ENCODE assay signal across 9 mouse cellular contexts in the genomic region with DNA sequence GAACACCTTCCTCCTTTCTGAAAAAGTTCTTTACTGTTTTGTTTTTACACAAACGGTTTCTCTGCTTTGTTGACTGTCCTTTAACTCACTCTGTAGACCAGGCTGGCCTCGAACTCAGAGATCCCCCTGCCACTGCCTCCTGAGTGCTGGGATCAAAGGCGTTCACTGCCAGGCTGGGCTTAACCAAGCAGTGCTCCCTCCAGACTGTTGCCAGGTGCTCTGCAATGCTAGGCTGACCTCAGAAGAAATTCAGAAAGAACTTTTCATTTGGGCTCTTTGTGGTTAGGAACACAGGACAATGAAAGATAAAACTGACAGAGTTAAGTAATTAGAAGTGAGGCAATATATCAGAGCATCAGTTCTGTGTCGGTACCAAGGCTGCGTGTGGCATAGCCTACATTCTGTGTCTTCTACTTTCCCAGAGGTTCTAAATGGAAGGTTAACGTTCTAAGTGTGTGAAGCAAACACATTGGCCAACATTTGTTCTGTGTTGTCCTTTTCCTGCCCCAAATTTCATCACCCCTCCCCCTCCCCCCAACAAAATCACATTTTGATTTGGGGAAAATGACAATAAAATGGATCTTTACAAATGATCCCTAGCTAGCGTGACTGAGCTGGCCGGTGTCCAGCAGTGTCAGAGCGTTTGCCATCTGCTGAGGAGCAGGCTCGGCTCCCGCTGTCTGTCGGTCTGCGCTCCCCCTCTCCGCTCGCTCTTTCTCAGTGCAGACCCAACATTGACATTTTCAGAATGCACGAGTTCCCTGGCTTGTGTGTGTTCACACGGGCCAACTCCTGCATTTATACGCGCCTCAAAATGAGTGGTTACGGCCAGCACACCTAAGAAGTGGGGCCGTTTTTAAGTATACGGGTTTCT. TPM values are rescaled to one million over a fixed set of nuclear protein-coding genes. Genes with fewer than 3 reads are reported as not detected.
A peak's percentile ranks its signal among the peaks of the same experiment; 100 is the strongest.
DNase-seq lines count a peak whose midpoint lies in the region; ATAC-seq and TF ChIP-seq lines count a peak whose summit lies in the region.
"Had no signal": no experiment of that assay in that cellular context is flagged by ENCODE, and none has a peak within 500 bp of the region (broad histone marks: within the 10 kb centered on the region; RNA-seq: fewer than 3 reads in every experiment).

No protein-coding gene starts in this region.

- H3K4me2 ChIP-seq in forebrain, postnatal 0 days (ENCODE audit: low read depth): peak overlapping the region; percentile 54
- peak overlapping the region; percentile 11; the same call in 1 of the 2 replicates for H3K4me2 ChIP-seq in intestine, embryonic 16.5 days (ENCODE audit: low read depth, low read length)

- no peaks in the 10 kb centered on the region for H3K27me3 ChIP-seq in forebrain, postnatal 0 days (ENCODE audit: insufficient read depth, low read length)
- no peaks in the 10 kb centered on the region for H3K27me3 ChIP-seq in intestine, embryonic 16.5 days (replicated peaks; ENCODE audit: control insufficient read depth, insufficient read depth, low read length)

- H3K9ac ChIP-seq in forebrain, postnatal 0 days: peak overlapping the region; percentile 35
- no peak overlapping the region for H3K9ac ChIP-seq in intestine, embryonic 16.5 days (ENCODE audit: low read depth, low read length)

- no peak for DNase-seq in left cerebral cortex, adult 2 months (ENCODE audit: extremely low spot score in 1 of 2, low spot score in 2 of 2)
- no peak for DNase-seq in left cerebral cortex, adult 8-10 months (ENCODE audit: low spot score in 2 of 2)
- DNase-seq in brain, adult 2 months (ENCODE audit: low read depth, low spot score): peak; percentile 91
- peak; percentile 74 for DNase-seq in forebrain, postnatal 0 days
- peak; percentile 51 for DNase-seq in lung, postnatal 10 days
- no peak for DNase-seq in spleen, postnatal 14 days (ENCODE audit: low spot score in 2 of 2)

- peak; percentile 68 for ATAC-seq in forebrain, postnatal 0 days
- ATAC-seq in intestine, embryonic 16.5 days: peak; percentile 7; the same call in 1 of the 2 replicates
- ATAC-seq in inflammation-experienced regulatory T-cells, adult 6 months: no peak

- H3K4me1 ChIP-seq in forebrain, postnatal 0 days (ENCODE audit: insufficient read depth): 0 out of 2 replicates have a peak, but pooled peaks cover 4% of the 10 kb centered on the region
- peaks cover 7% of the 10 kb centered on the region for H3K4me1 ChIP-seq in intestine, embryonic 16.5 days (ENCODE audit: control insufficient read depth, insufficient read depth, low read length)

- no peak for TF ChIP-seq CTCF in left cerebral cortex, adult 2 months (IDR thresholded peaks at IDR 0.05)
- no peak for TF ChIP-seq CTCF in forebrain, postnatal 0 days (IDR thresholded peaks at IDR 0.05; ENCODE audit: low read depth)

- peak overlapping the region; percentile 87 for H3K27ac ChIP-seq in left cerebral cortex, adult 2 months
- H3K27ac ChIP-seq in forebrain, postnatal 0 days (ENCODE audit: low read depth, low read length): peak overlapping the region; percentile 64
- no peak overlapping the region for H3K27ac ChIP-seq in intestine, embryonic 16.5 days (ENCODE audit: low read length)

- H3K9me3 ChIP-seq in forebrain, postnatal 0 days (ENCODE audit: low read length): no peaks in the 10 kb centered on the region
- H3K9me3 ChIP-seq in intestine, embryonic 16.5 days (ENCODE audit: control insufficient read depth, low read length): no peaks in the 10 kb centered on the region
- H3K9me3 ChIP-seq: G1E had no signal

- 20% methylated on average over 22 of the region's 22 CpGs for WGBS in forebrain, postnatal 0 days
- 49% methylated on average over 22 of the region's 22 CpGs for WGBS in intestine, embryonic 16.5 days

- H3K4me3 ChIP-seq in left cerebral cortex, adult 2 months: 0 out of 2 replicates have a peak overlapping the region, but pooled peaks have one; percentile 3
- H3K4me3 ChIP-seq in forebrain, postnatal 0 days (ENCODE audit: low read depth, low read length): peak overlapping the region; percentile 18; the same call in 1 of the 2 replicates
- 0 out of 2 replicates have a peak overlapping the region, but pooled peaks have one; percentile 17 for H3K4me3 ChIP-seq in intestine, embryonic 16.5 days (ENCODE audit: low read length)

- H3K36me3 ChIP-seq in forebrain, postnatal 0 days (ENCODE audit: insufficient read depth): no peaks in the 10 kb centered on the region
- peaks cover 2% of the 10 kb centered on the region; the same call in 1 of the 2 replicates for H3K36me3 ChIP-seq in intestine, embryonic 16.5 days (ENCODE audit: control insufficient read depth, insufficient read depth, low read length)

- intact Hi-C loops in left cerebral cortex, adult 2 months (cut with DNase I): no loop called here

RNA-seq across cellular contexts. Expression of a gene that starts 12.2 kb away (rescaled TPM):
- total RNA-seq in left cerebral cortex, adult 2 months (2021): not detected
- total RNA-seq in left cerebral cortex, adult 8-10 months (2022): not detected
- total RNA-seq in forebrain, postnatal 0 days (2014; rRNA removed): not detected in 2 replicates
- not detected in 2 replicates for polyA plus RNA-seq in forebrain, postnatal 0 days (2015; fragmentation: Nextera tagmentation; extraction: Ambion mirVana)
- not detected in 2 replicates for polyA plus RNA-seq in intestine, embryonic 16.5 days (2015; fragmentation: Nextera tagmentation; extraction: Ambion mirVana)
- not detected for polyA plus RNA-seq in inflammation-experienced regulatory T-cells, adult 6 months (2017; shearing (Covaris generic))
- polyA plus RNA-seq: G1E had no signal

RNA-seq across cellular contexts. Expression of a gene that starts 31.0 kb away (rescaled TPM):
- total RNA-seq in left cerebral cortex, adult 2 months (2021): 10 to 100 TPM; 35.1 to 35.8 TPM
- total RNA-seq in left cerebral cortex, adult 8-10 months (2022): 10 to 100 TPM; 33.2 to 38.1 (median 36.3) TPM
- total RNA-seq in forebrain, postnatal 0 days (2014; rRNA removed): 13.9 and 15.5 TPM in 2 replicates
- polyA plus RNA-seq in forebrain, postnatal 0 days (2015; fragmentation: Nextera tagmentation; extraction: Ambion mirVana): 33.9 and 39.3 TPM in 2 replicates
- 36.3 and 40.5 TPM in 2 replicates for polyA plus RNA-seq in intestine, embryonic 16.5 days (2015; fragmentation: Nextera tagmentation; extraction: Ambion mirVana)
- 10 to 100 TPM; 30.1 to 38.6 (median 34.9) TPM for polyA plus RNA-seq in inflammation-experienced regulatory T-cells, adult 6 months (2017; shearing (Covaris generic))

RNA-seq across cellular contexts. Expression of a gene that starts 49.1 kb away (rescaled TPM):
- total RNA-seq in left cerebral cortex, adult 2 months (2021): 10 to 100 TPM; 85.3 to 89.6 TPM
- 10 to 100 TPM; 81.4 to 89.0 (median 87.7) TPM for total RNA-seq in left cerebral cortex, adult 8-10 months (2022)
- total RNA-seq in forebrain, postnatal 0 days (2014; rRNA removed): 37.0 and 48.4 TPM in 2 replicates
- polyA plus RNA-seq in forebrain, postnatal 0 days (2015; fragmentation: Nextera tagmentation; extraction: Ambion mirVana): 42.2 and 48.9 TPM in 2 replicates
- 10.3 and 12.9 TPM in 2 replicates for polyA plus RNA-seq in intestine, embryonic 16.5 days (2015; fragmentation: Nextera tagmentation; extraction: Ambion mirVana)
- polyA plus RNA-seq in inflammation-experienced regulatory T-cells, adult 6 months (2017; shearing (Covaris generic)): 1 to 10 TPM; 4.3 to 5.9 (median 4.6) TPM

Comparison
In these comparisons a context has a peak if more than half of its experiments do, and no peak if none do; other contexts are left out.
1. DNase-seq: peak in brain, adult 2 months (single experiment), forebrain, postnatal 0 days (single experiment) and lung, postnatal 10 days (single experiment); none in left cerebral cortex, adult 2 months (0 of 2), left cerebral cortex, adult 8-10 months (0 of 2) and spleen, postnatal 14 days (0 of 2).
2. Peak in every context shown above with its lines, with median percentiles within 50 percentile points of each other: H3K4me3 ChIP-seq.